Mouse (Mus musculus) hindbrain, embryonic 16.5 days (tissue): ENCODE measurements around the gene Exd2. TPM values are rescaled to one million over a fixed set of nuclear protein-coding genes. Genes with fewer than 3 reads are reported as not detected.

Source experiments
- ATAC-seq: fragments of 200-750 bp; cut with Nextera tagmentation; 2 replicates; pipeline ENCODE4 v1.8.0; 2017; ENCODE audit warnings: moderate TSS enrichment, moderate library complexity
- H3K27ac ChIP-seq: fragments of 300-500 bp; sonication (generic); 2 replicates; pipeline ENCODE4 v1.5.1; 2014; ENCODE audit warnings: low read depth, mild to moderate bottlenecking, control low read depth, low read length, moderate library complexity
- H3K27me3 ChIP-seq: fragments of 300-500 bp; sonication (generic); replicated peaks from 2 replicates; pipeline ENCODE4 v1.6.1; 2014; ENCODE audit warnings: low read length; ENCODE audit not compliant: control insufficient read depth, insufficient read depth
- H3K36me3 ChIP-seq: fragments of 300-500 bp; sonication (generic); 2 replicates; pipeline ENCODE4 v1.6.1; 2014; ENCODE audit warnings: mild to moderate bottlenecking, low read length, moderate library complexity, mixed read lengths; ENCODE audit not compliant: control insufficient read depth, insufficient read depth
- H3K4me1 ChIP-seq: fragments of 300-500 bp; sonication (generic); 2 replicates; pipeline ENCODE4 v1.6.1; 2014; ENCODE audit warnings: low read depth, low read length; ENCODE audit not compliant: control insufficient read depth, insufficient read depth
- H3K4me2 ChIP-seq: fragments of 300-500 bp; sonication (generic); 2 replicates; pipeline ENCODE4 v1.6.1; 2014; ENCODE audit warnings: mild to moderate bottlenecking, low read length, control low read depth, moderate library complexity
- H3K4me3 ChIP-seq: fragments of 300-500 bp; sonication (generic); 2 replicates; pipeline ENCODE4 v1.5.1; 2014; ENCODE audit warnings: mild to moderate bottlenecking, low read length, control low read depth, moderate library complexity
- H3K9ac ChIP-seq: fragments of 300-500 bp; sonication (generic); 2 replicates; pipeline ENCODE4 v1.6.1; 2014; ENCODE audit warnings: low read depth, mild to moderate bottlenecking, control low read depth, low read length, moderate library complexity
- H3K9me3 ChIP-seq: fragments of 300-500 bp; sonication (generic); 2 replicates; pipeline ENCODE4 v1.6.1; 2014; ENCODE audit warnings: mild to moderate bottlenecking, low read length, moderate library complexity; ENCODE audit not compliant: control insufficient read depth
- WGBS: fragments of 180-500 bp; shearing (Covaris S2); extraction: QIAGEN DNeasy Blood & Tissue Kit; methylation state at CpG from one replicate; pipeline ENCODE4 v1.1.7; 2014; 5-methylcytosine and 5-hydroxymethylcytosine counted together
- polyA plus RNA-seq: library from polyadenylated mRNA; unstranded; fragments of >200 nt; fragmentation: Nextera tagmentation; extraction: Ambion mirVana; gene quantifications from 2 replicates; pipeline ENCODE4 v1.2.1, GENCODE M21; 2015

Exd2 gene
- polyA plus RNA-seq, 1 experiment from 2014 or later: 45.0 TPM

DNA sequence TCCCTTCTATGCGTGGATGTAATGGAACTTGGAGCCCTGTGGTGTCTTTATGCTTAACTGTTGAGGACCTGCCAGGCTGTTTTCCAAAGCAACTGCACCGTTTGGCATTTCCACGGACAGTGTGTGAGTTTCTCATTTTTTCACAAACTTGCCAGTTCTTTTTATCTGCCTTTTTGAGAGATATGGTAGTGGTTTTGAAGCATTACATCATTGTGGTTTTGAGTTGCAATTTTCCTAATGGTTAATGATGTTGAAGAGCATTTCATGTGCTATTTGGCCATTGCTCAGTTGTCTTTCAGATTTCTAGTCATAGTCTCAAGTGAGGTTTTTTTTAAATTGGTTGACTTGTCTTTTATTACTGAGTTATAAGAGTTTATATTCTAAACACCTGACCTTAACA lies 10.8 kb downstream of the Exd2 start:
- no peak for ATAC-seq
- no peak overlapping the region for H3K9ac ChIP-seq
- WGBS: 74% methylated on average over 3 of the region's 3 CpGs
- no peak overlapping the region for H3K4me2 ChIP-seq
- no peaks in the 10 kb centered on the region for H3K9me3 ChIP-seq
- H3K27me3 ChIP-seq: no peaks in the 10 kb centered on the region
- no peak overlapping the region for H3K4me3 ChIP-seq
- no peak overlapping the region for H3K27ac ChIP-seq
- no peaks in the 10 kb centered on the region for H3K36me3 ChIP-seq
- H3K4me1 ChIP-seq: no peaks in the 10 kb centered on the region

DNA sequence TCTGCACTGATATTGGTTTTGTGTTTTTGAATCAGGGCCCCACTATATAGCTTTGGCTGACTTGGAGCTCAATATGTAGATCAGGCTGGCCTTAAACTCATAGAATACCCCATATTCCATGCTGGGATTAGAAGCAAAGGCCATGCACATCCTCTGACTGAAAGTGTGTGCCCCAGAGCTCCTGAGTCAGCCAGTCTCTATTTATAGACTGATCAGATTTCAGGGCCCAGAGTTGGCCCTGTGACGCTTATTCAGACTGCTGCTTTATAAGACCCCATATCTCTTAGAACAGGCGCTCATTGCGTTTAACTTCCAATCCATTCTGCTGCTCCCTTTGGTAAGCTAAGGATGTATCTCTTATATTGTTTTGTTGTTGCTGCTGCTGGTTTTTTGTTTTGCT lies 17.1 kb downstream of the Exd2 start:
- Histone ChIP-seq H3K4me1 (no peaks in the 10 kb centered on the region), H3K9ac (no peak overlapping the region), H3K27me3 (no peaks in the 10 kb centered on the region), H3K4me2 (no peak overlapping the region), H3K4me3 (no peak overlapping the region), H3K27ac (no peak overlapping the region), H3K36me3 (no peaks in the 10 kb centered on the region; the same call in 1 of the 2 replicates), H3K9me3 (no peaks in the 10 kb centered on the region)
- WGBS: 93% methylated on average over 3 of the region's 3 CpGs
- ATAC-seq: no peak

DNA sequence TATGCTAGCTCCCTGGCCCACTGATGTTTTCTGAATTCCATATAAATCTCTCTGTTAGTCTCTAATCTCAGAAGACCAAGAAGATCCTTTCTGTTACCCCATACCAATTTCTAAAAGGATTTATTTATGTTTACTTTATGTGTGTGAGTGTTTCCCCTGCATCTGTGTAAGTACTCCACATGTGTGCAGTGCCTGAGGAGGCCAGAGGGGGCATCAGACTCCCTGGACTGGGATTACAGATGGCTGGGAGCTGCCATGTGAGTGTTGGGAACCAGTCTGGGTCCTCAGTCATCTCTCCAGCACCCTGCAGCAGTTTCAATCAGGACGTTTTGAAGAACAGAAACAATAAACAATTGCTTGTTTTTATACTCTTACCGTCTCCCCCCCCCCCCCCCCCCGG lies 20.5 kb downstream of the Exd2 start:
- Histone ChIP-seq H3K36me3 (peaks cover 2% of the 10 kb centered on the region; the same call in 1 of the 2 replicates), H3K9me3 (no peaks in the 10 kb centered on the region), H3K4me2 (no peak overlapping the region), H3K4me1 (no peaks in the 10 kb centered on the region), H3K27ac (no peak overlapping the region), H3K4me3 (no peak overlapping the region), H3K27me3 (no peaks in the 10 kb centered on the region), H3K9ac (no peak overlapping the region)
- WGBS: 78% methylated on average over 3 of the region's 3 CpGs
- no peak for ATAC-seq

DNA sequence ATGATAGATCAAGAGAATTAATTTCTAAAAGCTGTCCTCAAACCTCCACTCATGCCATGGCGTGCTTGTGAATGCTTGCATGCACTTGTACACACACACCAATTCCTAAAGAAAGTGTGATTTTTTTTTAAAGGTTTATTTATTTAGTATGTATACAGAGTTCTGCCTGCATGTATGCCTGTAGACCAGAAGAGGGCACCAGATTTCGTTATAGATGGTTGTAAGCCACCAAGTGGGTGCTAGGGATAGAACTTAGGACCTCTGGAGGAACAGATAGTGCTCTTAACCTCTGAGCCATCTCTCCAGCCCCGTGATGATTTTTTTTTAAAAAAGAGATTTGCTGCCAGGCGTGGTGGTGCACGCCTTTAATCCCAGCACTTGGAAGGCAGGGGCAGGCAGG lies 30.4 kb downstream of the Exd2 start:
- Histone ChIP-seq H3K27ac (no peak overlapping the region), H3K4me2 (no peak overlapping the region), H3K4me1 (no peaks in the 10 kb centered on the region), H3K9ac (no peak overlapping the region), H3K36me3 (peaks cover 22% of the 10 kb centered on the region), H3K9me3 (no peaks in the 10 kb centered on the region), H3K27me3 (no peaks in the 10 kb centered on the region), H3K4me3 (no peak overlapping the region)
- no peak for ATAC-seq
- WGBS: 95% methylated on average over 5 of the region's 5 CpGs

DNA sequence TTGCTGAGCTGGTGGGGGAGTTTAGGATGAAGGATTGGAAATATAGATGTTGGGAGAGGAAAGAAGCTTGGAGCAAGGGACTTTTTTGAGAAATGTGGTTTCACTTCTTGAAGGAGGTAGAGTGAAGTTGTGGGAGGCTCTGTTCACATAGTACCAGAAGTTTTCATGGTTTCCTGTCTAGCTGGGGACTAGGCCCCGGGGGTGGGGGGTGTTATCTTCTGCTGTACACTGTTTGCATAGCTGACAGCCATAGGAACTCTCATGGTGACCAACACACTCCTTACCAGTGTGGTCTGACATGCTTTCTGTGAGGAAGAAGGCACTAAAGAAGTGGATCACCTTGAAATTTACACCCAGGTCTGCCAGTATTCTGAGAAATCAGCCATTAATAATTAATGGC lies 32.8 kb downstream of the Exd2 start:
- Histone ChIP-seq H3K4me3 (no peak overlapping the region), H3K27ac (no peak overlapping the region), H3K36me3 (peaks cover 16% of the 10 kb centered on the region), H3K4me1 (no peaks in the 10 kb centered on the region), H3K27me3 (no peaks in the 10 kb centered on the region), H3K9ac (no peak overlapping the region), H3K4me2 (no peak overlapping the region), H3K9me3 (no peaks in the 10 kb centered on the region)
- WGBS: 95% methylated on average over 1 of the region's 1 CpGs
- ATAC-seq: no peak

DNA sequence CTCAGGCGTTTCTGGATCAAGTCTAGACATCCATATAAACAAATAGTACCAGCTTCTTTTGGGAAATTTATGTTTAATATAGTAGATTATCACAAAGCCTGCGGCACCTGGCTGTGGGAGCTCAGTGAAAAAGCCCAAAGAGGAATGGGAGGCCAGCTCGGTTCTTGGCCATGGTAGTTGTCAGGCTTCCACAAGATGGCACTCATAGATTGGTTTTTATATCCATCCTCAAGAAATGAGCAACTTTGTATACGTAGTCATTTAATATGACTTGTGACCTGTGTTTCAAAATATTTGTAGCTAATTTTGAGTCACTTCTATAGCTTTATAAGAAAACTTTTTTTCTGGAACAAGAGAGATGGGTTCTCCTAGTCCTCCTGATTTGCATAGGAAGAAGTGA lies 35.5 kb downstream of the Exd2 start:
- 51% methylated on average over 4 of the region's 4 CpGs for WGBS
- no peak overlapping the region for H3K27ac ChIP-seq
- no peak overlapping the region for H3K4me2 ChIP-seq

DNA sequence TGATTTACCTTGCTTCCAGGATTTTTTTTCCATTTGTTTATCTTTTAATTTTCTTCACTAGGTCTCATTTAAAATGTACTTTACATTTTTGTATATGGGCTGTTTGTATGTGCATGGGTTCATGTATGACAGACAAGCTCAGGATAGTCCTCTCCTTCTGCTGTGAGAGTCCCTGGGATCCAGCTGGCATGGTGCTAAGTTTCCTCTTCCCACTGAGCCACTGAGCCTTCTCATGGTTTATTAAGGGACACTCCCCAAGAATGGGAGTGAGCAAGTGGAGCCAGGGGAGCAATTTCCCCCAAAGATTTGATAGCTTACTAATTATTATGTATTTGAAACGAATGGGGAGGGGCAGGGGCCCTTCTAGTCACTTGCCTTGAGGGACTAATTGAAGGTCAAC lies 37.6 kb downstream of the Exd2 start:
- peaks cover 3% of the 10 kb centered on the region for H3K36me3 ChIP-seq
- no peaks in the 10 kb centered on the region for H3K27me3 ChIP-seq
- no peak overlapping the region for H3K27ac ChIP-seq
- no peak overlapping the region for H3K4me3 ChIP-seq
- no peak for ATAC-seq
- WGBS: 53% methylated on average over 1 of the region's 1 CpGs
- no peak overlapping the region for H3K9ac ChIP-seq
- H3K4me2 ChIP-seq: no peak overlapping the region
- H3K9me3 ChIP-seq: no peaks in the 10 kb centered on the region
- no peaks in the 10 kb centered on the region for H3K4me1 ChIP-seq

More for the DNA sequence above, 35.5 kb downstream of the Exd2 start:
- H3K9ac ChIP-seq: no peak overlapping the region
- ATAC-seq: no peak
- H3K36me3 ChIP-seq: peaks cover 3% of the 10 kb centered on the region
- no peak overlapping the region for H3K4me3 ChIP-seq
- H3K27me3 ChIP-seq: no peaks in the 10 kb centered on the region
- no peaks in the 10 kb centered on the region for H3K4me1 ChIP-seq
- H3K9me3 ChIP-seq: no peaks in the 10 kb centered on the region

DNA sequence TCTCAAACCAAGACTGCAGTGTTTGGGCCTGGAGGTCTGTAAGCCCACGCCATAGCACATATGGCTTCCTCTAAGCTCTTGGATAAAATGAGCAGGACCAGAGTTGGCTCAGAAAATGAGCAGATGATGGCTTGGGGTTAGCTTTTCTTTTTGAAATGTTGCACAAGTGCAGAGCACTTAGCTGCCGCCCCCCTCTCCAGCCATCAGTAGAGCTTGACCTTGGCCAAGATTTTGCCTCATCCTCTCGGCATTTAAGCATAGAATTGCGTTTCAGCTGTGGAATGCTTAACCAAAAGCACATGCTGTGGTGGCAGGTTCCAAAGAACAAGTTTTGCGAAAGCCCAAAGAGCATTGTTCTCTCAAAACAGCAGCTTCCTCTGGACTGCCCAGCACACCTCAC lies 41.8 kb downstream of the Exd2 start:
- Histone ChIP-seq H3K27ac (no peak overlapping the region), H3K27me3 (no peaks in the 10 kb centered on the region), H3K4me3 (no peak overlapping the region), H3K36me3 (no peaks in the 10 kb centered on the region), H3K4me2 (no peak overlapping the region), H3K9ac (no peak overlapping the region), H3K4me1 (no peaks in the 10 kb centered on the region), H3K9me3 (no peaks in the 10 kb centered on the region)
- WGBS: 79% methylated on average over 5 of the region's 5 CpGs
- ATAC-seq: no peak

DNA sequence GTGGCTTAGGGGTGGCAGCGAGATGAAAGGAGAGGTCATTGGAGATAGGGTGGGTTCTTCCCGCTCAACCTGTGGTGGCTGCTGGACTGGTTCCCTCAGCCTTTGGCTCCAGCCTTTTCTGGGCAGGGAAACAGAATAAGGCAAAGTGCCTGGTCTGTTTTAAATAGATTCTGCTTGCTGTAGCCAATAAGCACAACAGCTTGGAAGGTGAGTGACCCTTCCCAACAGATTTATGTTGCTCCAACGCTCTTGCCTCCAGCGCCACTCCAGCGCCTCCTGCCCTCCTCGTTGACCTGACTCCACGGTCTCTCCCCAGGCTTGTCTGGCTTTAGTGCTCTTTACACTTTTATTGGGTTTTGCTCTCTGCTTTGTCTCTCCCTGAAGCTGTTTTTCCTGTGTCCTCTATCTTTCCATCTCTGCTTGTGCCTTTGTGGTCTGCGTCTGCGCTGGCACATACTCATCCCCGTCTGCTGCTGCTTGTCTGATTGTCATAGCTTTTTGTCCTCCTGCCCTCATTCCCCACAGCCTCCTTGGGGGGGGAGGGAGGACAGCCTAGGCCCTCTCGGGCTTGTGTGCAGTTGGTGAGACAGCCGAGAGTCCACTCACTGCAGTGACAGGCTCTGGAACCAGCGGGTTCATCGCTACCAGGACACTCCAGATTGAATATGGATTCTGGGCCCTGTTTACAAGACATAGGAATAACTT lies 44.3 kb downstream of the Exd2 start:
- no peak overlapping the region for H3K27ac ChIP-seq
- H3K4me1 ChIP-seq: no peaks in the 10 kb centered on the region
- no peak overlapping the region for H3K4me3 ChIP-seq
- peak; percentile 27; the same call in 1 of the 2 replicates for ATAC-seq
- WGBS: 50% methylated on average over 14 of the region's 14 CpGs
- no peak overlapping the region for H3K4me2 ChIP-seq
- no peak overlapping the region for H3K9ac ChIP-seq
- no peaks in the 10 kb centered on the region for H3K27me3 ChIP-seq
- H3K36me3 ChIP-seq: no peaks in the 10 kb centered on the region
- H3K9me3 ChIP-seq: no peaks in the 10 kb centered on the region
